Mouse (Mus musculus) erythroblast, embryonic 14.5 days (primary cell): Measurements from ENCODE around the gene Pxk. TPM values are rescaled to one million over a fixed set of nuclear protein-coding genes. Genes with fewer than 3 reads are reported as not detected.

Experiments
- H3K27me3 ChIP-seq: 2 replicates; pipeline ENCODE4 v1.6.1; 2012; ENCODE audit warnings: inconsistent platforms; ENCODE audit not compliant: control insufficient read depth
- H3K36me3 ChIP-seq: 2 replicates; pipeline ENCODE4 v1.6.1; 2012; ENCODE audit warnings: mild to moderate bottlenecking, inconsistent platforms; ENCODE audit not compliant: control insufficient read depth
- H3K4me1 ChIP-seq: 2 replicates; pipeline ENCODE4 v1.6.1; 2012; ENCODE audit warnings: inconsistent platforms; ENCODE audit not compliant: control insufficient read depth
- H3K4me3 ChIP-seq: replicated peaks from 2 replicates; pipeline ENCODE3; 2012; ENCODE audit warnings: moderate library complexity, mild to moderate bottlenecking, inconsistent platforms
- H3K9me3 ChIP-seq: 2 replicates; pipeline ENCODE4 v1.6.1; 2012; ENCODE audit warnings: low read length, inconsistent platforms, mixed read lengths; ENCODE audit not compliant: control insufficient read depth
- GATA1 ChIP-seq: IDR thresholded peaks from 2 replicates; pipeline ENCODE4 v1.6.1; 2012; ENCODE audit warnings: low read length, inconsistent platforms, mixed read lengths
- TAL1 ChIP-seq: IDR thresholded peaks from 3 replicates; pipeline ENCODE4 v1.6.1; 2012; ENCODE audit warnings: low read length, inconsistent platforms, mixed read lengths
- polyA plus RNA-seq: library from polyadenylated mRNA; stranded (reverse); fragments of >175 nt; gene quantifications from 2 replicates; pipeline ENCODE4 v1.2.3, GENCODE M21; 2012

Gene Pxk
- polyA plus RNA-seq, 1 experiment = 0.14 TPM

- H3K36me3 ChIP-seq = peaks cover 11% of the 10 kb centered on the region
- no peaks in the 10 kb centered on the region for H3K4me1 ChIP-seq
- H3K27me3 ChIP-seq = no peaks in the 10 kb centered on the region
- H3K9me3 ChIP-seq = no peaks in the 10 kb centered on the region
- TF ChIP-seq TAL1 = no peak
- no peak for TF ChIP-seq GATA1
- H3K4me3 ChIP-seq = no peak overlapping the region
Measured at GRCm38 (mm10) chr14:8135130-8135529, 37.1 kb downstream of the Pxk start.

- no peaks in the 10 kb centered on the region for H3K9me3 ChIP-seq
- TF ChIP-seq GATA1 (no peak), TAL1 (no peak)
- no peaks in the 10 kb centered on the region for H3K27me3 ChIP-seq
- peaks cover 25% of the 10 kb centered on the region for H3K36me3 ChIP-seq
- no peaks in the 10 kb centered on the region; the same call in 1 of the 2 replicates for H3K4me1 ChIP-seq
- H3K4me3 ChIP-seq = no peak overlapping the region
Measured at GRCm38 (mm10) chr14:8139724-8140710, 42.0 kb downstream of the Pxk start.

- TF ChIP-seq TAL1 (no peak), GATA1 (no peak)
- H3K27me3 ChIP-seq = no peaks in the 10 kb centered on the region
- H3K36me3 ChIP-seq = peaks cover 30% of the 10 kb centered on the region
- H3K4me3 ChIP-seq = no peak overlapping the region
- no peaks in the 10 kb centered on the region for H3K9me3 ChIP-seq
- no peaks in the 10 kb centered on the region; the same call in 1 of the 2 replicates for H3K4me1 ChIP-seq
Measured at GRCm38 (mm10) chr14:8141131-8141530, 43.1 kb downstream of the Pxk start.

- Histone ChIP-seq H3K4me3 (no peak overlapping the region), H3K9me3 (no peaks in the 10 kb centered on the region), H3K27me3 (no peaks in the 10 kb centered on the region), H3K36me3 (peaks cover 37% of the 10 kb centered on the region), H3K4me1 (no peaks in the 10 kb centered on the region; the same call in 1 of the 2 replicates)
- TF ChIP-seq TAL1 (no peak), GATA1 (no peak)
Measured at GRCm38 (mm10) chr14:8145594-8146558, 47.9 kb downstream of the Pxk start.

GRCm38 (mm10) chr14:8146611-8147223 lies 48.7 kb downstream of the Pxk start:
- Histone ChIP-seq H3K4me3 (no peak overlapping the region), H3K9me3 (no peaks in the 10 kb centered on the region), H3K4me1 (no peaks in the 10 kb centered on the region; the same call in 1 of the 2 replicates), H3K27me3 (no peaks in the 10 kb centered on the region), H3K36me3 (peaks cover 41% of the 10 kb centered on the region)
- TF ChIP-seq GATA1 (no peak), TAL1 (no peak)

- no peaks in the 10 kb centered on the region for H3K27me3 ChIP-seq
- H3K4me1 ChIP-seq = no peaks in the 10 kb centered on the region
- peaks cover 45% of the 10 kb centered on the region for H3K36me3 ChIP-seq
- no peaks in the 10 kb centered on the region for H3K9me3 ChIP-seq
- H3K4me3 ChIP-seq = no peak overlapping the region
- TF ChIP-seq GATA1 = no peak
Measured at GRCm38 (mm10) chr14:8148842-8149241, 50.8 kb downstream of the Pxk start.

- TF ChIP-seq GATA1 (no peak), TAL1 (no peak)
Measured at GRCm38 (mm10) chr14:8151757-8152156, 53.7 kb downstream of the Pxk start.

GRCm38 (mm10) chr14:8154072-8154471 lies 56.1 kb downstream of the Pxk start:
- Histone ChIP-seq H3K4me1 (no peaks in the 10 kb centered on the region), H3K4me3 (no peak overlapping the region), H3K9me3 (no peaks in the 10 kb centered on the region), H3K36me3 (peaks cover 22% of the 10 kb centered on the region), H3K27me3 (no peaks in the 10 kb centered on the region)
- TF ChIP-seq GATA1 (no peak), TAL1 (no peak)

More at GRCm38 (mm10) chr14:8151757-8152156, 53.7 kb downstream of the Pxk start:
- no peaks in the 10 kb centered on the region for H3K27me3 ChIP-seq
- H3K36me3 ChIP-seq = peaks cover 26% of the 10 kb centered on the region
- no peak overlapping the region for H3K4me3 ChIP-seq
- H3K9me3 ChIP-seq = no peaks in the 10 kb centered on the region
- no peaks in the 10 kb centered on the region for H3K4me1 ChIP-seq
